Mouse (Mus musculus): ENCODE data around the gene Kcnb1. TPM values are rescaled to one million over a fixed set of nuclear protein-coding genes. Genes with fewer than 3 reads are reported as not detected.

Gene Kcnb1
- polyA plus RNA-seq, 1 experiment from 2014 or later, result 0.07 TPM

GRCm38 (mm10) chr2:167078931-167079495, 110.9 kb downstream of the Kcnb1 start:
- H3K36me3 ChIP-seq (ENCODE audit: inconsistent target), result no peaks in the 10 kb centered on the region
- WGBS (ENCODE audit: missing documents), result 69% methylated on average over 9 of the region's 9 CpGs
- H3K79me2 ChIP-seq (ENCODE audit: inconsistent target), result no peaks in the 10 kb centered on the region
- no peak overlapping the region for H3K4me3 ChIP-seq (ENCODE audit: inconsistent target)
- no peak overlapping the region for H3K27ac ChIP-seq

GRCm38 (mm10) chr2:167078486-167078885, 111.5 kb downstream of the Kcnb1 start:
- Histone ChIP-seq H3K27ac (no peak overlapping the region), H3K79me2 (ENCODE audit: inconsistent target) (no peaks in the 10 kb centered on the region), H3K36me3 (ENCODE audit: inconsistent target) (no peaks in the 10 kb centered on the region), H3K4me3 (ENCODE audit: inconsistent target) (no peak overlapping the region)
- 54% methylated on average over 7 of the region's 7 CpGs for WGBS (ENCODE audit: missing documents)

GRCm38 (mm10) chr2:167077199-167077962, 112.6 kb downstream of the Kcnb1 start:
- Histone ChIP-seq H3K27ac (no peak overlapping the region), H3K4me3 (ENCODE audit: inconsistent target) (no peak overlapping the region), H3K36me3 (ENCODE audit: inconsistent target) (no peaks in the 10 kb centered on the region), H3K79me2 (ENCODE audit: inconsistent target) (no peaks in the 10 kb centered on the region)
- WGBS (ENCODE audit: missing documents), result 87% methylated on average over 11 of the region's 11 CpGs

- Histone ChIP-seq H3K4me3 (ENCODE audit: inconsistent target) (no peak overlapping the region), H3K36me3 (ENCODE audit: inconsistent target) (no peaks in the 10 kb centered on the region), H3K79me2 (ENCODE audit: inconsistent target) (no peaks in the 10 kb centered on the region), H3K27ac (no peak overlapping the region)
- 85% methylated on average over 2 of the region's 2 CpGs for WGBS (ENCODE audit: missing documents)
Observed at GRCm38 (mm10) chr2:167076759-167077158, 113.2 kb downstream of the Kcnb1 start.

GRCm38 (mm10) chr2:167076352-167076751, 113.6 kb downstream of the Kcnb1 start:
- H3K27ac ChIP-seq, result no peak overlapping the region
- H3K79me2 ChIP-seq (ENCODE audit: inconsistent target), result no peaks in the 10 kb centered on the region
- WGBS (ENCODE audit: missing documents), result 89% methylated on average over 4 of the region's 4 CpGs
- no peaks in the 10 kb centered on the region for H3K36me3 ChIP-seq (ENCODE audit: inconsistent target)
- no peak overlapping the region for H3K4me3 ChIP-seq (ENCODE audit: inconsistent target)

- Histone ChIP-seq H3K36me3 (ENCODE audit: inconsistent target) (no peaks in the 10 kb centered on the region), H3K79me2 (ENCODE audit: inconsistent target) (no peaks in the 10 kb centered on the region), H3K27ac (no peak overlapping the region), H3K4me3 (ENCODE audit: inconsistent target) (no peak overlapping the region)
- WGBS (ENCODE audit: missing documents), result 80% methylated on average over 5 of the region's 5 CpGs
Observed at GRCm38 (mm10) chr2:167074587-167074986, 115.4 kb downstream of the Kcnb1 start.

- no peak overlapping the region for H3K27ac ChIP-seq
- WGBS (ENCODE audit: missing documents), result 7% methylated on average over 22 of the region's 22 CpGs
- no peaks in the 10 kb centered on the region for H3K79me2 ChIP-seq (ENCODE audit: inconsistent target)
Observed at GRCm38 (mm10) chr2:167071641-167072601, 118.0 kb downstream of the Kcnb1 start.

GRCm38 (mm10) chr2:167071266-167071640, 118.7 kb downstream of the Kcnb1 start:
- 21% methylated on average over 12 of the region's 12 CpGs for WGBS (ENCODE audit: missing documents)
- no peak overlapping the region for H3K27ac ChIP-seq
- H3K4me3 ChIP-seq (ENCODE audit: inconsistent target), result peak overlapping the region; percentile 38

More at GRCm38 (mm10) chr2:167071641-167072601, 118.0 kb downstream of the Kcnb1 start:
- Histone ChIP-seq H3K36me3 (ENCODE audit: inconsistent target) (no peaks in the 10 kb centered on the region), H3K4me3 (ENCODE audit: inconsistent target) (peak overlapping the region; percentile 38)

GRCm38 (mm10) chr2:167070341-167070740, 119.6 kb downstream of the Kcnb1 start:
- WGBS (ENCODE audit: missing documents), result 86% methylated on average over 6 of the region's 6 CpGs
- Histone ChIP-seq H3K79me2 (ENCODE audit: inconsistent target) (no peaks in the 10 kb centered on the region), H3K4me3 (ENCODE audit: inconsistent target) (no peak overlapping the region), H3K36me3 (ENCODE audit: inconsistent target) (peaks cover 7% of the 10 kb centered on the region), H3K27ac (no peak overlapping the region)

More at GRCm38 (mm10) chr2:167071266-167071640, 118.7 kb downstream of the Kcnb1 start:
- no peaks in the 10 kb centered on the region for H3K36me3 ChIP-seq (ENCODE audit: inconsistent target)
- H3K79me2 ChIP-seq (ENCODE audit: inconsistent target), result no peaks in the 10 kb centered on the region

- H3K4me3 ChIP-seq (ENCODE audit: inconsistent target), result no peak overlapping the region
- H3K36me3 ChIP-seq (ENCODE audit: inconsistent target), result peaks cover 14% of the 10 kb centered on the region
- H3K79me2 ChIP-seq (ENCODE audit: inconsistent target), result peaks cover 19% of the 10 kb centered on the region
- no peak overlapping the region for H3K27ac ChIP-seq
- WGBS (ENCODE audit: missing documents), result 35% methylated on average over 6 of the region's 6 CpGs
Observed at GRCm38 (mm10) chr2:167067575-167067974, 122.4 kb downstream of the Kcnb1 start.

GRCm38 (mm10) chr2:167066528-167067516, 123.1 kb downstream of the Kcnb1 start:
- peaks cover 14% of the 10 kb centered on the region for H3K36me3 ChIP-seq (ENCODE audit: inconsistent target)
- H3K27ac ChIP-seq, result no peak overlapping the region
- 65% methylated on average over 6 of the region's 6 CpGs for WGBS (ENCODE audit: missing documents)
- no peak overlapping the region for H3K4me3 ChIP-seq (ENCODE audit: inconsistent target)
- H3K79me2 ChIP-seq (ENCODE audit: inconsistent target), result peaks cover 24% of the 10 kb centered on the region

GRCm38 (mm10) chr2:167066031-167066430, 123.9 kb downstream of the Kcnb1 start:
- Histone ChIP-seq H3K27ac (no peak overlapping the region), H3K79me2 (ENCODE audit: inconsistent target) (peaks cover 32% of the 10 kb centered on the region), H3K4me3 (ENCODE audit: inconsistent target) (no peak overlapping the region), H3K36me3 (ENCODE audit: inconsistent target) (peaks cover 14% of the 10 kb centered on the region)
- WGBS (ENCODE audit: missing documents), result 83% methylated on average over 1 of the region's 1 CpGs

GRCm38 (mm10) chr2:167064601-167065295, 125.2 kb downstream of the Kcnb1 start:
- WGBS (ENCODE audit: missing documents), result 67% methylated on average over 9 of the region's 9 CpGs
- Histone ChIP-seq H3K27ac (no peak overlapping the region), H3K36me3 (ENCODE audit: inconsistent target) (peaks cover 14% of the 10 kb centered on the region), H3K4me3 (ENCODE audit: inconsistent target) (peak overlapping the region; percentile 69), H3K79me2 (ENCODE audit: inconsistent target) (peaks cover 45% of the 10 kb centered on the region)

Measured in macrophage (primary cell).